Mouse (Mus musculus) CH12.LX (cell line): ENCODE measurements at regions not wholly inside any gene's neighbourhood (a gene's known extent, or its start where the extent isn't known, plus 50 kb on each side); places are given as distances from the start of the nearest gene placed in this dataset.

ENCODE experiments used
- DNase-seq: peaks from one replicate; pipeline ENCODE4 v3.0.0-alpha.2; 2013; ENCODE audit errors: extremely low read depth
- H3K27ac ChIP-seq: 2 replicates; pipeline ENCODE4 v1.5.1; 2012; ENCODE audit warnings: low read depth, mild to moderate bottlenecking, control low read depth, moderate library complexity; ENCODE audit not compliant: insufficient read depth
- H3K27me3 ChIP-seq: replicated peaks from 2 replicates; pipeline ENCODE3; 2012; ENCODE audit warnings: inconsistent platforms
- H3K36me3 ChIP-seq, 2 experiments: replicated peaks in 1 of 2; 2 replicates each; pipeline versions ENCODE3 to v1.6.1; 2012; ENCODE audit warnings: inconsistent platforms in 1 of 2, low read length in 1 of 2, mild to moderate bottlenecking in 1 of 2, mixed read lengths in 1 of 2, moderate library complexity in 1 of 2; ENCODE audit not compliant: control insufficient read depth in 1 of 2, insufficient read depth in 1 of 2
- H3K4me1 ChIP-seq, 2 experiments: 2 replicates each; pipeline ENCODE4 v1.6.1; 2012; ENCODE audit warnings: inconsistent platforms in 1 of 2, moderate library complexity in 1 of 2; ENCODE audit not compliant: insufficient read depth in 2 of 2, control insufficient read depth in 1 of 2
- H3K4me2 ChIP-seq: 2 replicates; pipeline ENCODE4 v1.6.1; 2012; ENCODE audit warnings: low read depth, mild to moderate bottlenecking, control low read depth; ENCODE audit not compliant: poor library complexity, insufficient read depth, severe bottlenecking
- H3K4me3 ChIP-seq, 3 experiments: fragments of 150-350 bp in 1 of 3; sonication (generic) in 1 of 3; replicated peaks in 1 of 3; 2 replicates each; pipeline versions ENCODE3 to v1.5.1; 2011 to 2012; ENCODE audit warnings: low read depth in 2 of 3, low read length in 2 of 3, mild to moderate bottlenecking in 2 of 3, moderate library complexity in 2 of 3, control low read depth in 1 of 3, improper control_type of control experiment in 1 of 3, inconsistent platforms in 1 of 3, mixed read lengths in 1 of 3; ENCODE audit not compliant: poor library complexity in 1 of 3
- H3K79me2 ChIP-seq: replicated peaks from 2 replicates; pipeline ENCODE4 v1.6.1; 2012; ENCODE audit warnings: mild to moderate bottlenecking, moderate library complexity; ENCODE audit not compliant: control insufficient read depth, poor library complexity, insufficient read depth, severe bottlenecking; ENCODE audit errors: extremely low read depth
- H3K9ac ChIP-seq: 2 replicates; pipeline ENCODE4 v1.6.1; 2012; ENCODE audit warnings: low read depth, mild to moderate bottlenecking, control low read depth, moderate library complexity; ENCODE audit not compliant: insufficient read depth
- H3K9me3 ChIP-seq: replicated peaks from 2 replicates; pipeline ENCODE3; 2012; ENCODE audit warnings: low read length, inconsistent platforms, mixed read lengths
- CHD1 ChIP-seq: IDR thresholded peaks from 2 replicates; pipeline ENCODE4 v1.6.1; 2012; ENCODE audit warnings: low read depth, low read length, improper control_type of control experiment, inconsistent platforms
- E2F4 ChIP-seq: IDR thresholded peaks from 2 replicates; pipeline ENCODE4 v1.6.1; 2011; ENCODE audit warnings: low read depth, low read length, improper control_type of control experiment; ENCODE audit not compliant: insufficient replicate concordance
- ELF1 ChIP-seq: IDR thresholded peaks from 2 replicates; pipeline ENCODE4 v1.6.1; 2014; ENCODE audit warnings: low read depth, mild to moderate bottlenecking, inconsistent platforms, low read length, improper control_type of control experiment
- GABPA ChIP-seq: IDR thresholded peaks from 2 replicates; pipeline ENCODE4 v1.6.1; 2012; ENCODE audit warnings: low read depth, low read length, improper control_type of control experiment, inconsistent platforms; ENCODE audit not compliant: insufficient replicate concordance
- IRF4 ChIP-seq: IDR thresholded peaks from 2 replicates; pipeline ENCODE4 v1.6.1; 2014; ENCODE audit warnings: low read depth, mild to moderate bottlenecking, inconsistent platforms, low read length, improper control_type of control experiment
- JUN ChIP-seq: IDR thresholded peaks from 2 replicates; pipeline ENCODE4 v1.6.1; 2011; ENCODE audit warnings: low read depth, mild to moderate bottlenecking, low read length, improper control_type of control experiment, moderate library complexity; ENCODE audit not compliant: insufficient read depth
- KAT2A ChIP-seq: IDR thresholded peaks from 2 replicates; pipeline ENCODE4 v1.6.1; 2012; ENCODE audit warnings: low read length, improper control_type of control experiment, inconsistent platforms; ENCODE audit not compliant: insufficient replicate concordance
- MEF2A ChIP-seq: IDR thresholded peaks from 2 replicates; pipeline ENCODE4 v1.6.1; 2014; ENCODE audit warnings: low read depth, mild to moderate bottlenecking, inconsistent platforms, low read length, improper control_type of control experiment, borderline replicate concordance
- MXI1 ChIP-seq: IDR thresholded peaks from 2 replicates; pipeline ENCODE4 v1.6.1; 2011; ENCODE audit warnings: mild to moderate bottlenecking, low read depth, low read length, improper control_type of control experiment
- MYC ChIP-seq: IDR thresholded peaks from 2 replicates; pipeline ENCODE4 v1.6.1; 2011; ENCODE audit warnings: low read depth, mild to moderate bottlenecking, improper control_type of control experiment, low read length
- NELFE ChIP-seq: IDR thresholded peaks from 2 replicates; pipeline ENCODE4 v1.6.1; 2011; ENCODE audit warnings: low read depth, low read length, improper control_type of control experiment
- NRF1 ChIP-seq: IDR thresholded peaks from 2 replicates; pipeline ENCODE4 v1.6.1; 2014; ENCODE audit warnings: low read depth, mild to moderate bottlenecking, inconsistent platforms, low read length, improper control_type of control experiment, moderate library complexity
- PAX5 ChIP-seq: IDR thresholded peaks from 2 replicates; pipeline ENCODE4 v1.6.1; 2012; ENCODE audit warnings: low read length, inconsistent platforms, mixed read lengths
- POLR2A ChIP-seq: IDR thresholded peaks from 2 replicates; pipeline ENCODE4 v1.6.1; 2011; ENCODE audit warnings: low read depth, mild to moderate bottlenecking, improper control_type of control experiment, low read length
- RCOR1 ChIP-seq: conservative IDR thresholded peaks from 2 replicates; pipeline ENCODE4 v1.6.1; 2012; ENCODE audit warnings: low read depth, mild to moderate bottlenecking, inconsistent platforms, low read length, improper control_type of control experiment
- TBP ChIP-seq: conservative IDR thresholded peaks from 2 replicates; pipeline ENCODE4 v1.6.1; 2011; ENCODE audit warnings: low read depth, low read length, improper control_type of control experiment
- USF2 ChIP-seq: conservative IDR thresholded peaks from 2 replicates; pipeline ENCODE4 v1.6.1; 2011; ENCODE audit warnings: low read depth, low read length, improper control_type of control experiment
- ZMIZ1 ChIP-seq: IDR thresholded peaks from 2 replicates; pipeline ENCODE4 v1.6.1; 2012; ENCODE audit warnings: low read depth, mild to moderate bottlenecking, inconsistent platforms, low read length, improper control_type of control experiment
- dilution Hi-C: fragments of 300-500 bp; cut with MboI; formaldehyde crosslinking; loops from 2 replicates; pipeline ENCODE4 v1.14.3; 2020; ENCODE audit warnings: low sequenced_read_pairs; ENCODE audit not compliant: extremely low pct_unique_long_range_greater_than_20kb, extremely low pct_ligation_motif_present
- in situ Hi-C: fragments of 300-500 bp; cut with MboI; formaldehyde crosslinking; loops from 3 replicates; pipeline ENCODE4 v1.14.3; 2019; ENCODE audit warnings: low sequenced_read_pairs, low pct_ligation_motif_present, low pct_unique_long_range_greater_than_20kb, mixed read lengths

GRCm38 (mm10) chr2:137553871-137554270 lies 437.4 kb upstream of the Jag1 start:
- no peak for TF ChIP-seq CHD1
- no peak for TF ChIP-seq KAT2A
- no peak for TF ChIP-seq ZMIZ1
- TF ChIP-seq E2F4, result no peak
- no peak for TF ChIP-seq TBP
- no peak for TF ChIP-seq NELFE
- TF ChIP-seq, all 38 proteins: peak for 0
- H3K27me3 ChIP-seq, result no peaks in the 10 kb centered on the region
- dilution Hi-C loops, result no loop called here
- no peak overlapping the region for H3K9ac ChIP-seq
- H3K36me3 ChIP-seq, result no peaks in the 10 kb centered on the region
- H3K9me3 ChIP-seq, result peaks cover 38% of the 10 kb centered on the region
- H3K4me2 ChIP-seq, result no peak overlapping the region
- H3K27ac ChIP-seq, result no peak overlapping the region
- no peak overlapping the region for H3K4me3 ChIP-seq
- H3K4me1 ChIP-seq, result no peaks in the 10 kb centered on the region
- no peaks in the 10 kb centered on the region for H3K79me2 ChIP-seq
- in situ Hi-C loops, result no loop called here
- no peak for DNase-seq

- Histone ChIP-seq H3K36me3 (no peaks in the 10 kb centered on the region), H3K27me3 (no peaks in the 10 kb centered on the region), H3K4me2 (no peak overlapping the region), H3K79me2 (no peaks in the 10 kb centered on the region), H3K9me3 (peaks cover 36% of the 10 kb centered on the region), H3K4me3 (no peak overlapping the region), H3K27ac (no peak overlapping the region), H3K9ac (no peak overlapping the region), H3K4me1 (no peaks in the 10 kb centered on the region)
- in situ Hi-C loops, result no loop called here
- no peak for DNase-seq
- TF ChIP-seq MYC (no peak), PAX5 (no peak), TBP (no peak), IRF4 (no peak), JUN (no peak), USF2 (no peak), MXI1 (no peak)
- dilution Hi-C loops, result no loop called here
These were observed 420.1 kb upstream of the Jag1 start for GRCm38 (mm10) chr2:137536581-137536980.

- Histone ChIP-seq H3K79me2 (no peaks in the 10 kb centered on the region), H3K36me3 (no peaks in the 10 kb centered on the region), H3K4me3 (no peak overlapping the region), H3K9ac (no peak overlapping the region), H3K4me2 (no peak overlapping the region), H3K27me3 (no peaks in the 10 kb centered on the region), H3K9me3 (peaks cover 18% of the 10 kb centered on the region), H3K27ac (no peak overlapping the region), H3K4me1 (no peaks in the 10 kb centered on the region)
- no peak for DNase-seq
- dilution Hi-C loops, result no loop called here
- TF ChIP-seq GABPA, result no peak
- no peak for TF ChIP-seq NRF1
- no peak for TF ChIP-seq CHD1
- no peak for TF ChIP-seq MEF2A
- TF ChIP-seq E2F4, result no peak
- no peak for TF ChIP-seq POLR2A
- no peak for TF ChIP-seq JUN
- no peak for TF ChIP-seq IRF4
- no peak for TF ChIP-seq ELF1
- no peak for TF ChIP-seq RCOR1
- in situ Hi-C loops, result no loop called here
These were observed 399.8 kb upstream of the Jag1 start for GRCm38 (mm10) chr2:137516271-137516670.
